Mouse (Mus musculus) liver, embryonic 14.5 days (tissue): ENCODE data around the gene Zfp553.

Source experiments
- CTCF ChIP-seq: IDR thresholded peaks from 2 replicates; pipeline ENCODE4 v1.5.1; 2016; ENCODE audit warnings: antibody characterized with exemption, low read depth, control low read depth
- EP300 ChIP-seq: IDR thresholded peaks from 2 replicates; pipeline ENCODE4 v1.6.1; 2016; ENCODE audit warnings: antibody characterized with exemption, low read depth

DNA sequence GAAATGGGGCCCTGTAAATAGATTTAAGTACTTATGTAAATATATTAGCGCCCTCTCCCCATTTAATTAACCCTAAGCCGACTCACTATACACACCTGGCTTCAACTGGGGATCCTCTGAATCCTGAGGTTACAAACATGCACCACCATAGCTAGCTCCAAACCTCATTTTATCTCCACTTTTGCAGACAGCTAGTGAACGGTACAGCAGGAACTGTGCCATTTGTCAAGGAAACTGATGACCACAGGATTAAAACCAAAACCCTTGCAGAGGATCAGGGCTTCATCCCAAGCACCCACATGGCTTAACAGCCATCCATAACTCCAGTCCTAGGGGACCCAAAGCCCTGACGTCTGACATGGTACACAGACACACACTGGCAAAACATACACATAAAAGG, 22.1 kb downstream of the Zfp553 start:
- TF ChIP-seq EP300 (no peak), CTCF (no peak)
